12 mouse cellular contexts compared by ENCODE assay signal in genomic region chr10:75504234-75505129, GRCm38 (mm10). TPM values are rescaled to one million over a fixed set of nuclear protein-coding genes. Genes with fewer than 3 reads are reported as not detected.
DNase-seq lines count a peak whose midpoint lies in the region; ATAC-seq lines count a peak whose summit lies in the region.
"Had no signal": no experiment of that assay in that cellular context is flagged by ENCODE, and none has a peak within 500 bp of the region (broad histone marks: within the 10 kb centered on the region; RNA-seq: fewer than 3 reads in every experiment).

No protein-coding gene starts in this region.

- H3K9ac ChIP-seq in liver, embryonic 16.5 days (ENCODE audit: low read depth, low read length): no peak overlapping the region
- H3K9ac ChIP-seq in forebrain, embryonic 11.5 days (ENCODE audit: low read length): no peak overlapping the region
- H3K9ac ChIP-seq: limb, embryonic 15.5 days had no signal

- no peak overlapping the region for H3K4me3 ChIP-seq in liver, embryonic 16.5 days (ENCODE audit: low read depth, low read length)
- no peak overlapping the region for H3K4me3 ChIP-seq in forebrain, embryonic 11.5 days (ENCODE audit: low read depth, low read length)
- H3K4me3 ChIP-seq: layer of hippocampus, adult 2 months; limb, embryonic 15.5 days had no signal

- H3K4me1 ChIP-seq in liver, embryonic 16.5 days (ENCODE audit: control insufficient read depth, low read depth, low read length): peaks cover 19% of the 10 kb centered on the region
- H3K4me1 ChIP-seq in forebrain, embryonic 11.5 days (replicated peaks; ENCODE audit: control insufficient read depth, insufficient read depth, low read length): no peaks in the 10 kb centered on the region
- H3K4me1 ChIP-seq: limb, embryonic 15.5 days had no signal

- H3K4me2 ChIP-seq in liver, embryonic 16.5 days (ENCODE audit: low read depth, low read length): no peak overlapping the region
- H3K4me2 ChIP-seq in forebrain, embryonic 11.5 days (ENCODE audit: low read depth, low read length, severe bottlenecking): no peak overlapping the region
- H3K4me2 ChIP-seq: limb, embryonic 15.5 days had no signal

- no peaks in the 10 kb centered on the region for H3K27me3 ChIP-seq in liver, embryonic 16.5 days (ENCODE audit: control insufficient read depth, insufficient read depth, low read depth, low read length)
- H3K27me3 ChIP-seq in forebrain, embryonic 11.5 days (ENCODE audit: control insufficient read depth, insufficient read depth, low read length): no peaks in the 10 kb centered on the region
- H3K27me3 ChIP-seq: limb, embryonic 15.5 days had no signal

- H3K9me3 ChIP-seq in liver, embryonic 16.5 days (replicated peaks; ENCODE audit: control insufficient read depth, low read length): peaks cover 2% of the 10 kb centered on the region; the same call in 1 of the 2 replicates
- H3K9me3 ChIP-seq in forebrain, embryonic 11.5 days (ENCODE audit: control insufficient read depth, low read length): no peaks in the 10 kb centered on the region
- H3K9me3 ChIP-seq: limb, embryonic 15.5 days had no signal

- ATAC-seq in liver, embryonic 16.5 days (ENCODE audit: low read depth): peak; percentile 56
- no peak for ATAC-seq in forebrain, embryonic 11.5 days (replicated peaks; ENCODE audit: low FRiP score)
- ATAC-seq: activated CD4-positive, CD25-positive, alpha-beta regulatory T cell, adult 4 months had no signal

- peak; percentile 55 for DNase-seq in adrenal gland, postnatal 14 days
- no peak for DNase-seq in adrenal gland, adult 8-10 months
- DNase-seq in urinary bladder, postnatal 36 days (ENCODE audit: low spot score in 2 of 2): peak; percentile 33 to 52
- DNase-seq in urinary bladder, postnatal 25 days (ENCODE audit: low spot score): no peak
- DNase-seq in cerebellum, postnatal 25 days: no peak
- no peak for DNase-seq in left cerebral cortex, adult 18-20 months (ENCODE audit: low spot score in 2 of 2)
- DNase-seq in forebrain, embryonic 11.5 days (ENCODE audit: low spot score): no peak
- DNase-seq: embryo, embryonic 11 days had no signal

- peaks cover 33% of the 10 kb centered on the region for H3K36me3 ChIP-seq in liver, embryonic 16.5 days (ENCODE audit: control insufficient read depth, insufficient read depth)
- H3K36me3 ChIP-seq in forebrain, embryonic 11.5 days (ENCODE audit: control insufficient read depth, insufficient read depth, low read length): peaks cover 5% of the 10 kb centered on the region; the same call in 1 of the 2 replicates

- peak overlapping the region; percentile 77 for H3K27ac ChIP-seq in liver, embryonic 16.5 days (ENCODE audit: low read length)
- no peak overlapping the region for H3K27ac ChIP-seq in forebrain, embryonic 11.5 days (ENCODE audit: low read depth, low read length)
- H3K27ac ChIP-seq: layer of hippocampus, adult 2 months; limb, embryonic 15.5 days had no signal

- WGBS in liver, embryonic 16.5 days (ENCODE audit: insufficient replicate concordance): 57% methylated on average over 8 of the region's 8 CpGs
- WGBS in forebrain, embryonic 11.5 days: 91% methylated on average over 8 of the region's 8 CpGs

RNA-seq across cellular contexts. Expression of gene Snrpd3, which starts 12.9 kb away (rescaled TPM):
- total RNA-seq in adrenal gland, postnatal 14 days (2021): 87.9 and 88.0 TPM in 2 replicates
- 10 to 100 TPM; 82.7 to 88.0 (median 86.2) TPM for total RNA-seq in adrenal gland, adult 8-10 months (2022)
- polyA plus RNA-seq in liver, embryonic 16.5 days (2015; fragmentation: Nextera tagmentation; extraction: Ambion mirVana): 56.9 and 61.7 TPM in 2 replicates
- 10 to 100 TPM; 66.6 TPM for total RNA-seq in left cerebral cortex, adult 18-20 months (2021)
- 261 and 263 TPM in 2 replicates for polyA plus RNA-seq in forebrain, embryonic 11.5 days (2014; fragmentation: Nextera tagmentation; extraction: Ambion mirVana)

RNA-seq across cellular contexts. Expression of gene Gucd1, which starts 13.3 kb away (rescaled TPM):
- total RNA-seq in adrenal gland, postnatal 14 days (2021): 41.0 and 61.5 TPM in 2 replicates
- 10 to 100 TPM; 20.3 to 23.9 (median 23.2) TPM for total RNA-seq in adrenal gland, adult 8-10 months (2022)
- 64.4 and 69.3 TPM in 2 replicates for polyA plus RNA-seq in liver, embryonic 16.5 days (2015; fragmentation: Nextera tagmentation; extraction: Ambion mirVana)
- total RNA-seq in left cerebral cortex, adult 18-20 months (2021): 10 to 100 TPM; 15.3 to 15.9 TPM
- 30.0 and 35.4 TPM in 2 replicates for polyA plus RNA-seq in forebrain, embryonic 11.5 days (2014; fragmentation: Nextera tagmentation; extraction: Ambion mirVana)

RNA-seq across cellular contexts. Expression of gene Lrrc75b, which starts 55.6 kb away (rescaled TPM):
- total RNA-seq in adrenal gland, postnatal 14 days (2021): 0.70 and 1.1 TPM in 2 replicates
- total RNA-seq in adrenal gland, adult 8-10 months (2022): under 1 TPM; 0.19 to 0.37 (median 0.26) TPM
- polyA plus RNA-seq in liver, embryonic 16.5 days (2015; fragmentation: Nextera tagmentation; extraction: Ambion mirVana): 0.05 and 0.06 TPM in 2 replicates
- 10 to 100 TPM; 10.2 to 10.5 TPM for total RNA-seq in left cerebral cortex, adult 18-20 months (2021)
- polyA plus RNA-seq in forebrain, embryonic 11.5 days (2014; fragmentation: Nextera tagmentation; extraction: Ambion mirVana): 2.3 and 3.5 TPM in 2 replicates

RNA-seq across cellular contexts. Expression of gene Ggt1, which starts 56.9 kb away (rescaled TPM):
- 1.7 TPM in 1 of 2 replicates, not detected in the other for total RNA-seq in adrenal gland, postnatal 14 days (2021)
- total RNA-seq in adrenal gland, adult 8-10 months (2022): under 1 TPM in 2 of 4 experiments, not detected in 2; 0.40 to 0.42 TPM
- 27.7 and 40.9 TPM in 2 replicates for polyA plus RNA-seq in liver, embryonic 16.5 days (2015; fragmentation: Nextera tagmentation; extraction: Ambion mirVana)
- 1 to 10 TPM; 3.6 to 4.1 TPM for total RNA-seq in left cerebral cortex, adult 18-20 months (2021)
- polyA plus RNA-seq in forebrain, embryonic 11.5 days (2014; fragmentation: Nextera tagmentation; extraction: Ambion mirVana): 2.3 and 3.4 TPM in 2 replicates

Comparison
In these comparisons a context has a peak if more than half of its experiments do, and no peak if none do; other contexts are left out.
1. DNase-seq: peak in adrenal gland, postnatal 14 days (single experiment) and urinary bladder, postnatal 36 days (2 of 2); none in adrenal gland, adult 8-10 months (single experiment), urinary bladder, postnatal 25 days (single experiment), cerebellum, postnatal 25 days (0 of 2), left cerebral cortex, adult 18-20 months (0 of 2) and forebrain, embryonic 11.5 days (single experiment).